Mouse (Mus musculus): Measurements from ENCODE around the gene Mrrf.

DNA sequence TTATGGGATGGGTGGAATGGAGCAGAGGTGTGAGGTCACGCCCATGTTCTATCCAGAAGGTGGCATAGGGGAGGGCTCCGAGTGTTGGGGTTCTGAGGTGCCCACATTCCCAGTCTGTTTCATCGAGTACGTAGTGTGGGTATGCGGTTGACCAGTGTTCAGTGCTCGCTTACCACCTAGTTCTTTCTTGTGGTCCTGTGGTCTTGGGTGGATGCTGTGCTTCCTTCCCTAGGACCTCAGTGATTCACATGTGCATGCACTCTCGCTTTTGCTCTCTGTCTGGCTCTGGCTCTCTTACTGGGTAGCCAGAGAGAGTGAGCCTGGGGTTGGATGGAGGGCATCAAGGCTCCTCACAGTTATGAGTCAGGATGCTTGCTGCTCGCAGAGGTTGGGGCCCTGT, 83.9 kb downstream of the Mrrf start:
- TF ChIP-seq GATA1 (IDR thresholded peaks at IDR 0.05; ENCODE audit: low read length) (no peak), TAL1 (IDR thresholded peaks at IDR 0.05; ENCODE audit: low read length) (no peak)
